Mouse (Mus musculus): Measurements from ENCODE around the gene Gpatch2l.

The Gpatch2l gene

DNA sequence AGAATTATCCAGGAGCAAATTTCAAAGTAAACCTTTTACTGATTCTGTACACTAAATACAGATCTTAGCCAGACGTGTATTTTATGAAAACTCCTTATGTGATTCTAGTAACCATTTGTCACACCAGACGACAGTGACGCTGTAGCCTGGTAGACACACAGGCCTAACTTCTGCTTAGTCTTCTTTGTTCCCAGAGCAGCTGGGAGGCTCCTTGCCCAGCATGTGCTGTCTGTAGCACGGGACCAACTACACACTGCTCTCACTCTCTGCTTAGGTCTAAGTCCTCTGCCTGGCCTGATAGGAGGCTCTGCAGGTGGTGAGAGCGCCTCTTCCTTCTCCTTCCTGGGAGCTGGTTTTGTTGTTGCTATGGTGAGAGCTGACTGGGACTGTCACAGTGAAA lies 35.2 kb downstream of the Gpatch2l start:
- WGBS = 42% methylated on average over 5 of the region's 5 CpGs

DNA sequence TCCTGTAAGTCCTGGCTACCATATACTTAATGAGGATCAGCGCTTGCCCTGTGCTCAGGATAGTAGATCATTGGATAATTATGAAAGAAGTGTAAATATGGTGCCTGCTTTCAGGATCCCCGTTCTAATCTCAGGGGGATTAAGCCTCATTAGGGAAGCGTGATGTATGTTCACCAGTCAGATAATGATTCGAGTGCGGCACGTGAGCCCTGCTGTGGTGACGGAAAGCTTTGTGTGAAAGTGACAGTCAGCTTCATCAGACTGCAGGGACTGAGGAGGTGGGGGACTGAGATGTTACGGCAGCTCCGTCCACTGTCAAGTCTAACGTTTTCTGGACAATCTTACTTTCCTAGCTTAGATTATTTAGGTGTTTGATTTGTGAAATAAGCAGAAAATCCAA lies 38.3 kb downstream of the Gpatch2l start:
- 82% methylated on average over 10 of the region's 10 CpGs for WGBS

DNA sequence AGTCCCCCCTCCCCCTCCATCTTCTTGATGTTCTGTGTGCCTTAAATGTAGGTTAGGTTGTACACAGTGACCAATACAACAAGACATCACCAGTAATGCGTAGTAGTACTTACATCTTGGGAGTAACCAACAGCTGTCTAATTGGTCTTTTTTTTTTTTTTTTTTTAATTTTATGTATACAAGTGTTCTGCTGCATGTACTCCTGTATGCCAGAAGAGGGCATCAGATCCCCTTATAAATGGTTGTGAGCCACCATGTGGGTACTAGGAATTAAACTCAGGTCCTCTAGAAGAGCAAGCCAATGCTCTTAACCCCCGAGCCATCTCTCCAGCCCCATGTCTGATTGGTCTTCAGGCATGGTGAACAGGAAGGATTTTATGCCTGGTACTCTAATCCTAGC lies 44.0 kb downstream of the Gpatch2l start:
- 98% methylated on average over 2 of the region's 2 CpGs for WGBS

DNA sequence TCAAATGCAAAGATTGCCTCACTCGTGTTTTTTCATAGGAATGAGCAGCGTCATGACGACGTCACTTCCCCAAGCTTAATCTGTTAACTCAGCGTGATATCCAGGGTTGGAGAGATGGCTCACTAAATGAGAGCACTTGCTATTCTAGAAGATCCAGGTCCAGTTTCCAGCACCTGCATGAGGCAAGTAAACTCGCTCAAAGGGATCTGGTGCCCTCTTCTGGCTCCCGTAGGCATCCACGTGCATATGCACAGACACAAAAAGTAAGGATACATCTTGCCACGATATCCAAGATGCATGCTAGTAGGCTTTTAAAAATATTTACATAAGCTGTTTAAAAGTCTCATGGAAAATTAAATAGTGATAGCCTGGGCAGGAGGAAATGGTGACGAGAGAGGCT lies 55.8 kb downstream of the Gpatch2l start:
- WGBS = 80% methylated on average over 10 of the region's 10 CpGs

DNA sequence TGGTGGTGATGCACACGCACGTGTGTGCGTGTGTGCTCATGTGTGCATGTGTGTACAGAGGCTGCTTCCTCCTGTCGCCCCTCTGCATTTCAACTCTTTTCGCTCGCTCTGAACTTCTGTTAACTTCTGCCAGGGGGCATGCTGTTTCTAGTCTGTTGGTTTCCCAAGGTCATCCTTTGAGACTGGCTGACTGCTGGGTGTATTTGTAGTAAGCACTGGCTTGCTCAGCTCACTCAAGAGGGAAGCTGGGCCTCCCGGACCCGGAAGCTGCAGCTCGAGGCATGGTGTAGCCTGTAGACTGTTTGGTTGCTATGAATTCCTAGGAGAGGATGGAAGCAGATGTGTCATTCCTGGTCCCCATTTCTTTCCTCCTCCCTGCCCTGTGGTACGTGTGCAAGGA lies 61.3 kb downstream of the Gpatch2l start:
- 90% methylated on average over 10 of the region's 10 CpGs for WGBS

DNA sequence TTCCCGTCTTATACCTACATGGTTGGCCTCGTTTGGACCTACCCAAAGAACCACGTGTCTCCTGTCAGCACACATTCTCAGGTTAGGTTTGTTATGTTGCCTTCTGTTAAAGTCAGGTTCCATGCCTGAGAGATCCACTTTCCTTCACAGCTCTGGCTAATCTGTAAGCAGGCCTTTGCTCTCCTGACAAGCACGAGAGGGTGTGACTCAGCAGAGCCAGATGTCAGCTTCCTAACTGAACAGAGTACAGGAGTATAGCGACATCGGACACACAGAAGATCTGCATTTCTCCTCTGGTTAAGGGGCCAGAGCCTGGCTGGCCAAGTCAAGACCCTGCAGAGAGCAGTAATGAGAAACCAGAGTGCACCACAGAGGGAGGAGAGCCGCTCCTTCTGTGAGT lies 63.4 kb downstream of the Gpatch2l start:
- 70% methylated on average over 7 of the region's 7 CpGs for WGBS

DNA sequence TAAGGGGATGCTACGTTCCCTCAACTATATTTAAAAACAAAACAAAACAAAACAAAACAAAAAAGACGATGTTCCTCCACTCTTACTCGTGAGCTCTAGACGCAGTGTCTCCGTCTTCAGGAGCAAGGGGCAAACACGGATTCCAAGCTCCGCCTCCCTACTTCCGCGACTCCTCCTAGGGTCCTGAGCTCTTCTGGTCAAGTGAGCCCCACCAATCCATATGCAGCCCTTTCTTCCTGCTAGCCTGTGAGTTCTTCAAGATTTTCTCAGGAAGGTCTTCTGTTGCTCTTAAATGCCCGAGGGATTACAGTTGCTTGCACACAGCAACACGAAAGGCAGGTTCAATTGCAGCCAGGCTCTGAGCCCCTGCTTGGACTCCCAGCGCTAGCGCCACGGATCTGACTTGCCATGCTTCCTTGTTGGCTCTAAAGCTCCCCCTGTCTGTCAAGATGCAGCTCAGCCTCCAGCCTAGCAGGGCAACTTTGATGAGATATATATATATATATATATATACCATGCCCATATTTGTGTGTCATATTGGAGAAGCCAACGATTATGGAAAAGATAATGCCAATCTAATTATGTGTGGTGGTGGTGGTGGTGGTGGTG lies 64.1 kb downstream of the Gpatch2l start:
- WGBS = 39% methylated on average over 15 of the region's 15 CpGs

DNA sequence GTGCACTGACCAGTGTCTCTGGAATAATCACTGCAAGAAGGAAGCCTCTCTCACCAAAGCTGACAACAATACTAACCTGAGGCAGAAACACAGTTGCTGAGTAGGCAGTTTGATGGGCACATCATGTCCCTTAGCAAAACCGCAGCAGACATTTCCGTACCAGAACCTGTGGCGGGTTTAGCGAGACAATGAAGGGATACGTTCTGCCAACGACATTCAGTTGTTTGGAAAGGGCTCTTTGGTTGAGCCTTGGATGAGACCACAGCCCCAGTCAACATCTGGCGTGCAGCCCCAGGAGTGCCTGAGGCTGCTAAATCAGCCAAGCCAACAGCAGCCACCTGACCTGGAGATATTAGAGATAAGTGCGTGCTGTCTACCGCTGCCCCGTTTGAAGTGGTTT lies 67.8 kb downstream of the Gpatch2l start:
- WGBS = 73% methylated on average over 10 of the region's 10 CpGs

DNA sequence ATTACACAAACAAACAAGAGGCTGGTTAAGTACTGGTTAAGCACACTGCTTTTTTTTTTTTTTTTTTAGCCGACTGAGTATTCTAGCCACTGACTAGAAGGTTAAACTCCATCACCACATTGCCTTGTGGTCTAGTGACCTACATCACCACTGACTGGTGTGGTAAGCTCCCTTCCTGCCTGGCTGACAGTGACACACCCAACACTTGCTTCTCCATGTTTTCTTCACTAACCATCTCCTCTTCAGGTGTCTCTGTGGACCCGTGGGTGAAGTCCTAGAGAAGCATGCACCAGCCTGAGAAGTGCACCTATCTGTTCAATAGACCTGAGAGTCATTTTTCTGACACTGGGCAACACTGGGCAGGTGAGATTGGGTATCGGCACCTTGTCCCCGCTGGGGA lies 68.2 kb downstream of the Gpatch2l start:
- WGBS = 87% methylated on average over 4 of the region's 4 CpGs

DNA sequence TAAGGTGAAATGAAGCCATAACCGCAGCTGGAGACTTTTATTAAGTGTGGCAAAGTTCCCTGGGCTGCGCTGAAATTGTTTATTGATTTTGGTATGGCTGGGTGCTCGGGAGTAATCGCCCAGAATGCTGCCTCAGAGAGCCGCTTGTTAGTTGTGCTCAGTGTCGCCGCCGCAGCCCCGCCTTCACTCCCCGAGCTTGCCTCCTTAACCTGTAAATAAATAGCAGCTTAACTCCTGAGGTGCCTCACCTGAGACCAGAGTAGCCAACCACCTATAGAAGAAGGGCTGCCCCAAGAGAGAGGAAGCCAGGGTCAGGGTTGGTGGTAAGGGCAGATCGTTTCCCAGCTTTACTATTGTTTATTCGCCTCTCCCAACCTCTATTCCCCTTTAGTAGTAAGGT lies 79.0 kb downstream of the Gpatch2l start:
- 60% methylated on average over 12 of the region's 12 CpGs for WGBS

DNA sequence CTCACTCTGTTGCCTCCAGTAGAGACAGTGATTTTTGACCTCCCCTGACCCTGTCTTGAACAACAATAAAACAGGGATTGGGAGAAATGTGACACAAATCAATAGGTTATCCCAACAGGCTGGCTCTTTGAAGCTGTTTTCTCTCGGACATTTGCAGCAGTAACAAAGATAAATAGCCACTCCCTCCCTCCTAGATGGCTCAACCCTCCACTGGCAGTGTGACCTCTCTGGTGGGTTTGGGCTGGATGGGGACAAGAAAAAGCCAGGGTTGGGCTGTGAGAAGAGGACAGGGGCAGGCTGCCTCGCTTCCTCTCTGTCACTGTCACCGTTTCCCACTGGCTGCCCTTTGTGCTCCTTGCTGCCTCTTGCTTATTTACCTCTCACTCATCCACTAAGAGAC lies 82.6 kb downstream of the Gpatch2l start:
- 73% methylated on average over 3 of the region's 3 CpGs for WGBS

DNA sequence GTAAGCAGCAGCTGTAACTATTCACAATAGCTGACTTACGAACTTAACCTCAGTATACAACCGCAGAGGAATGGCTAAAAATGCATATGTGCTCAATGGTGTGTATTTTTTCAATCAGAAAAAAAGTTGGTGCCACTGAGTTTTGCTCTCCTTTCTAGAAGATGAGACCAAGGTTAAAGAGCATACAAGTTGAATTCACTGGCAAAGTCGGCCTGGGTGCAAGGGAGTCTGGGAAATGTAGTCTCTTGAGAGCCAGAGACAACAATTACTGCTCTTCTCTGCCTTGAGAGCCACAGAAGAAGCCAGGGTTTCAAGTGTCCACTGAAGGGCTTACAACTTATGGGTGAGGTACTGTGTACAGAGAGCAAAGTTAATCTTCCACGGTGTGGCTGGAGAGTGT lies 88.2 kb downstream of the Gpatch2l start:
- 73% methylated on average over 4 of the region's 4 CpGs for WGBS

DNA sequence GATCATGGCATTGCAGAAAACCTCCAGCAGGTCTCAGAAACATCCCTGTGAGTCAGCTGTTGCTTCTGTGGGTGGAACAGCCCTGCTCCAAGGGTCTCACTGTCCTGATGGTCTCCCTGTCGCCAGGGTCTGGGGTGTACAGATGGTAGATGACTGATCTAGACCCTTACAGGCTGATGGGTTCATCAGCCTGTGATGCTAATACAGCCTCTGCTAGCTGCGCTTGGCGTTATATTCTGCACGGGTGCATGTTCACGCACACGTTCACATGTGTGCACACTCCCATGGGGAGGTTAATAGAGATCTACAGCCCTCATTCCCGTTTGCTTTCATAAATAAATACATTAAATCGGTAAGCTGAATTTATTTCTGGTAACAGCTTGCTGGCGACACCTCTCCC lies 89.0 kb downstream of the Gpatch2l start:
- WGBS = 54% methylated on average over 9 of the region's 9 CpGs

DNA sequence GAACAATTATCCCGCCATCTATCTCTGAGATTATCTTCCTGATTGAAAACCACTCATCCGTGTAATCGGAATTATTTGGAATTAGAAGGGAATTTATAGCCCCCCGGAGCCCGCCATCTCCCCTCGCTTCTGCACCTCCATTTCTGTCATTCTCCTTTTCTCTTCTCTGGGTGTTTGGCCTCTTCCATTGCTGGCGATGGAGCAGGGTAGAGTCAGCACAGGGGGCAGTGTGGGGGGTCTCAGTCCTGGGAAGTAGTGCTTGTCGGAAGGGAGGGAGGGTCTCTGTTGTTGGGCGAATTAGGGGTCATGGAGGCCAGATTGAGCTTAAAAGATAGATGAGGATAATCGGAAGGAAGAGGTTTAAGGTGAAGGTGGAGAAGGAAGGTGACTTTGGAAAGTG lies 89.6 kb downstream of the Gpatch2l start:
- 54% methylated on average over 10 of the region's 10 CpGs for WGBS

DNA sequence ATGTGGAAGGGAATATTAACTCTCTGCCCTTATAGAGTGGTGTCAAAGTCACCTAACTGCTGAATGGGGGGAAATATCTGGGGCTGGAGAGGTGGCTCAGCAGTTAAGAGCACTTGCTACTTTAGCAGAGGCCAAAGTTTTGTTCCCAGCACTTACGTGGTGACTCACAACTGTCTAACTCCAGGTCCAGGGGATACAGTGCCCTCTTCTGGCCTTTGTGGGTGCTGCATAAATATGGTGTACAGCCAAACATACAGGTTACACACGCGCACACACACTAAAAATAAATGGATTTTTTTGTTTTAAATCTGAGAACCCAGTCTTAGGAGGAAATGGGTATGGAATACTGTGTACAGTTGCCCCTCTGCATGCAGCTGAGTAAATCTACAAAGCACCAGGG lies 94.6 kb downstream of the Gpatch2l start:
- WGBS = 95% methylated on average over 3 of the region's 3 CpGs

DNA sequence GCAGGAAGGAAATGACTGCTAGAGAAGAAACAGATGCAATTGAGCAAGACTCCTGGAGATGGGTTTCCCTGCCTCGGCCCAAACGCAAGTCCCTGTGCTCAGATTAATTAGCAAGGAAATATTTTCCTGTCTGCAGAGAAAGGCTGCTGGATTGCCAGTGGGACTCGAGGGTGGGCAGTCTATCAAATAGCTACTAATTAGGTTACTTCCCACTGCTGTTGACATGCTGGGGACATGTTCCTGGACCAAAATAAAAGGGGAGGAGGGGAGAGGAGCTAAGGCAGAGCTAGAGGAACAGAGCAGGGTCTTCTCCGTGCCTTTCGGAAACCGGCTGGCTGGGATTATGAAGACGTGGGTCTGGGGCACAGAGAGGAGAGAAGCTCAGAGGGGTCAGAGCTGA lies 95.2 kb downstream of the Gpatch2l start:
- WGBS = 63% methylated on average over 7 of the region's 7 CpGs
